Mouse (Mus musculus) forebrain, embryonic 15.5 days (tissue): ENCODE measurements at regions not wholly inside any gene's neighbourhood (a gene's known extent, or its start where the extent isn't known, plus 50 kb on each side); places are given as distances from the start of the nearest gene placed in this dataset.

ENCODE experiments used
- ATAC-seq: fragments of 200-750 bp; cut with Nextera tagmentation; replicated peaks from 2 replicates; pipeline ENCODE4 v1.8.0; 2017; ENCODE audit warnings: mild to moderate bottlenecking, moderate TSS enrichment, moderate library complexity
- H3K27ac ChIP-seq: fragments of 300-500 bp; sonication (generic); replicated peaks from 2 replicates; pipeline ENCODE4 v1.5.1; 2015; ENCODE audit warnings: mild to moderate bottlenecking, inconsistent platforms
- H3K27me3 ChIP-seq: fragments of 300-500 bp; sonication (generic); 2 replicates; pipeline ENCODE4 v1.6.1; 2015; ENCODE audit warnings: inconsistent platforms
- H3K36me3 ChIP-seq: fragments of 300-500 bp; sonication (generic); 2 replicates; pipeline ENCODE4 v1.6.1; 2015; ENCODE audit warnings: mild to moderate bottlenecking, inconsistent platforms
- H3K4me1 ChIP-seq: fragments of 300-500 bp; sonication (generic); 2 replicates; pipeline ENCODE4 v1.6.1; 2015; ENCODE audit warnings: inconsistent platforms
- H3K4me2 ChIP-seq: fragments of 300-500 bp; sonication (generic); replicated peaks from 2 replicates; pipeline ENCODE4 v1.6.1; 2015; ENCODE audit warnings: mild to moderate bottlenecking, inconsistent platforms
- H3K4me3 ChIP-seq: fragments of 300-500 bp; sonication (generic); 2 replicates; pipeline ENCODE4 v1.5.1; 2015; ENCODE audit warnings: mild to moderate bottlenecking, inconsistent platforms
- H3K9ac ChIP-seq: fragments of 300-500 bp; sonication (generic); replicated peaks from 2 replicates; pipeline ENCODE4 v1.6.1; 2015; ENCODE audit warnings: mild to moderate bottlenecking, inconsistent platforms
- H3K9me3 ChIP-seq: fragments of 300-500 bp; sonication (generic); 2 replicates; pipeline ENCODE4 v1.6.1; 2016; ENCODE audit warnings: inconsistent platforms
- WGBS: fragments of 180-500 bp; shearing (Covaris S2); methylation state at CpG from one replicate; pipeline ENCODE4 v1.1.7; 2015; ENCODE audit warnings: mixed read lengths; 5-methylcytosine and 5-hydroxymethylcytosine counted together

- no peak overlapping the region for H3K4me3 ChIP-seq
Observed at GRCm38 (mm10) chr1:15155046-15155445, 938.1 kb downstream of the 4930444P10Rik start.

DNA sequence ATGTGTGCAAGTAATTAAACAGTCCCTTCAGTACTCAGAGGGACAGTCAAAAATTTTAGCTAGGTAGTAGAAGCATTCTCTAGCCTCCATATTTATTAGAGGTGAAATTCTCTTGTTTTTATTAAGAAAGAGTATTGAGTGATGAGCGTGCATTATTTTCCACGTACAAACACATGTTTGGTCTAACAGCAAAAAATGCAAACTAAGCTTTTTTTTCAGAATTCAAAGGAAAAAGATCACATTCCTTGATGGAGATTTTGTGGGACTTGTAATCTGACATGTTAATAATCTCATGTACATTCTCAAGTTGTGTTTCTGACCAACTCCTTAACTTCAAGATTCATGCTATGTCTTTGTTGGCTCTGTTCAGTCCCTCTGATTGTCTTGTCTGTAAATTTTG, 939.2 kb downstream of the 4930444P10Rik start:
- no peak overlapping the region for H3K27ac ChIP-seq
- H3K4me3 ChIP-seq: no peak overlapping the region
- 96% methylated on average over 2 of the region's 2 CpGs for WGBS
- H3K4me2 ChIP-seq: no peak overlapping the region
- no peaks in the 10 kb centered on the region for H3K4me1 ChIP-seq
- H3K27me3 ChIP-seq: no peaks in the 10 kb centered on the region
- H3K9ac ChIP-seq: no peak overlapping the region
- H3K36me3 ChIP-seq: no peaks in the 10 kb centered on the region
- no peaks in the 10 kb centered on the region for H3K9me3 ChIP-seq
- no peak for ATAC-seq

More at GRCm38 (mm10) chr1:15155046-15155445, 938.1 kb downstream of the 4930444P10Rik start:
- Histone ChIP-seq H3K9me3 (no peaks in the 10 kb centered on the region), H3K27me3 (no peaks in the 10 kb centered on the region), H3K9ac (no peak overlapping the region), H3K36me3 (no peaks in the 10 kb centered on the region), H3K27ac (no peak overlapping the region), H3K4me2 (no peak overlapping the region), H3K4me1 (no peaks in the 10 kb centered on the region)
- no peak for ATAC-seq
- WGBS: 90% methylated on average over 2 of the region's 2 CpGs

DNA sequence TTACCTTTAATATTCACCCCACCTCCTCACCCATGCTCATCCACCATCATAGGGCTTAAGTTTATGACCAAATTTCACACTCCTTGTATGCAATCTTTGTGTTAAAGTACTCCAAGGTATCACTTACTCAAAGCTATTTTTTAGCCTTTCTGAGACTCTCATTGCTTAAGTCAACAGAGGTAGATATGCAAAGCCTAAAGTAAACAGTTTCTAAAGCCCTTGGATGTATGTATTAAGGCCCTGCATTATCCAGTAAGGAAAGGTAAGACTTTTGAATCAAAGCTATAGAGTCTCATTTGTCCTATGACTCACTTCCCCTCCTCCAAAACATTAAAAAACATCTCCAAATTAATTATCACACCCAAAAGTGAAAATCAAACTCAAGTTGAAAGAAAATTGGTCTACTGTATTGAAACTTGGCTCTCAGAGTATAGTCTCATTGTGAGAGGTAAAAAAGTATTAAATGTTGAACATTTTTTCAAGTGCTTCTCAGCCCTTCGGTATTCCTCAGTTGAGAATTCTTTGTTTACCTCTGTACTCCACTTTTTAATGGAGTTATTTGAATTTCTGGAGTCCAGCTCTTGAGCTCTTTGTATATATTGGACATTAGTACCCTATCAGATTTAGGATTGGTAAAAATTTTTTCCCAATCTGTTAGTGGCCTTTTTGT, 949.1 kb downstream of the 4930444P10Rik start:
- Histone ChIP-seq H3K4me3 (no peak overlapping the region), H3K27ac (no peak overlapping the region), H3K27me3 (no peaks in the 10 kb centered on the region), H3K4me2 (no peak overlapping the region), H3K4me1 (no peaks in the 10 kb centered on the region), H3K9me3 (no peaks in the 10 kb centered on the region), H3K9ac (no peak overlapping the region), H3K36me3 (no peaks in the 10 kb centered on the region)
- WGBS: 88% methylated on average over 1 of the region's 1 CpGs
- no peak for ATAC-seq

DNA sequence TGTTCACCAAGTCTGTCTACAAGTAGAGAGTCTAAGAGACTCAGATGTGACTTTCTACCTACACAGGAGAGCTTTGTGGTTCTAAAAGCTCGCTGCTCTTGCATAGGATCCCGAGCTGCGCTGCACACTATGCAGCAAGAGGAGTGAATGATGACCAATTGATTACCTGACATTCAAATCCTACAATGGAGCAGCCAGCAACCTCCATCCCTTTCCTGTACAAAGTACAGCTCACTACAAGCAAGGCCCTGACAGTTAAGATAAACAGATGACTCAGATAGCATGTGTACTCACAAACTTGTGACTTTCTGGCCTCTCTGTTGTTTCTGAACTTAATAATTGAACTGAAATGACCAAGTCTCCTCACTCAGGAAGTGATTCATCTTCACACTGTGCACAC, 974.7 kb downstream of the 4930444P10Rik start:
- no peaks in the 10 kb centered on the region for H3K9me3 ChIP-seq
- no peaks in the 10 kb centered on the region for H3K4me1 ChIP-seq
- no peak for ATAC-seq
- H3K36me3 ChIP-seq: no peaks in the 10 kb centered on the region
- H3K4me3 ChIP-seq: no peak overlapping the region
- H3K27ac ChIP-seq: no peak overlapping the region
- H3K27me3 ChIP-seq: no peaks in the 10 kb centered on the region
- WGBS: 85% methylated on average over 3 of the region's 3 CpGs
- H3K4me2 ChIP-seq: no peak overlapping the region
- H3K9ac ChIP-seq: no peak overlapping the region

GRCm38 (mm10) chr1:15111420-15111819, 981.7 kb downstream of the 4930444P10Rik start:
- no peak overlapping the region for H3K9ac ChIP-seq
- H3K36me3 ChIP-seq: no peaks in the 10 kb centered on the region
- H3K9me3 ChIP-seq: no peaks in the 10 kb centered on the region
- no peaks in the 10 kb centered on the region for H3K4me1 ChIP-seq
- no peak overlapping the region for H3K27ac ChIP-seq
- no peak overlapping the region for H3K4me2 ChIP-seq
- WGBS: 88% methylated on average over 2 of the region's 2 CpGs
- ATAC-seq: no peak
- no peaks in the 10 kb centered on the region for H3K27me3 ChIP-seq
- H3K4me3 ChIP-seq: no peak overlapping the region

- WGBS: 93% methylated on average over 1 of the region's 1 CpGs
- H3K4me2 ChIP-seq: no peak overlapping the region
- no peak overlapping the region for H3K4me3 ChIP-seq
- no peaks in the 10 kb centered on the region for H3K4me1 ChIP-seq
- H3K27ac ChIP-seq: no peak overlapping the region
- H3K9ac ChIP-seq: no peak overlapping the region
- no peaks in the 10 kb centered on the region for H3K36me3 ChIP-seq
- H3K27me3 ChIP-seq: no peaks in the 10 kb centered on the region
- no peak for ATAC-seq
- no peaks in the 10 kb centered on the region for H3K9me3 ChIP-seq
Observed at GRCm38 (mm10) chr1:15070331-15070730, 1022.8 kb downstream of the 4930444P10Rik start.

- no peak overlapping the region for H3K27ac ChIP-seq
- WGBS: 73% methylated on average over 1 of the region's 1 CpGs
- H3K27me3 ChIP-seq: no peaks in the 10 kb centered on the region
- no peaks in the 10 kb centered on the region for H3K36me3 ChIP-seq
- no peaks in the 10 kb centered on the region for H3K4me1 ChIP-seq
- no peak overlapping the region for H3K9ac ChIP-seq
- no peak for ATAC-seq
- H3K4me2 ChIP-seq: no peak overlapping the region
- no peaks in the 10 kb centered on the region for H3K9me3 ChIP-seq
- no peak overlapping the region for H3K4me3 ChIP-seq
Observed at GRCm38 (mm10) chr1:15034047-15034446, 1059.1 kb downstream of the 4930444P10Rik start.

DNA sequence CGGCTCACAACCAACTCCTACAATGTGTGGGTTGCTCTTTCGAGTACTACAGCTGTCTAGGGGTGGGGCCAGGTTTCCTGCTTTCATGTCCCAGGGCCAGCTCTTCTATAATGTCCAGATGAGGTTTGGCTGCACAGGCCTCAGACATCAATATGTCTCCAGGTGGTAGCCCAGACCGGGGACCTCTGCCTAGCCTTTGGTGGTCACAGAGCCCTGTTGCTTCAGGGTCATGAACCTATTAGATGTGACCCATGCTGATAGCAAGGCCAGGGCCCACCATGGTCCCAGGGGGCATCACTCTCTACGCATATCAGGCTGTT, 1074.7 kb downstream of the 4930444P10Rik start:
- 88% methylated on average over 4 of the region's 4 CpGs for WGBS
- ATAC-seq: no peak
- no peaks in the 10 kb centered on the region for H3K36me3 ChIP-seq
- H3K9me3 ChIP-seq: no peaks in the 10 kb centered on the region
- H3K27ac ChIP-seq: no peak overlapping the region
- H3K27me3 ChIP-seq: no peaks in the 10 kb centered on the region
- H3K4me1 ChIP-seq: no peaks in the 10 kb centered on the region
- H3K9ac ChIP-seq: no peak overlapping the region
- H3K4me3 ChIP-seq: no peak overlapping the region
- no peak overlapping the region for H3K4me2 ChIP-seq

DNA sequence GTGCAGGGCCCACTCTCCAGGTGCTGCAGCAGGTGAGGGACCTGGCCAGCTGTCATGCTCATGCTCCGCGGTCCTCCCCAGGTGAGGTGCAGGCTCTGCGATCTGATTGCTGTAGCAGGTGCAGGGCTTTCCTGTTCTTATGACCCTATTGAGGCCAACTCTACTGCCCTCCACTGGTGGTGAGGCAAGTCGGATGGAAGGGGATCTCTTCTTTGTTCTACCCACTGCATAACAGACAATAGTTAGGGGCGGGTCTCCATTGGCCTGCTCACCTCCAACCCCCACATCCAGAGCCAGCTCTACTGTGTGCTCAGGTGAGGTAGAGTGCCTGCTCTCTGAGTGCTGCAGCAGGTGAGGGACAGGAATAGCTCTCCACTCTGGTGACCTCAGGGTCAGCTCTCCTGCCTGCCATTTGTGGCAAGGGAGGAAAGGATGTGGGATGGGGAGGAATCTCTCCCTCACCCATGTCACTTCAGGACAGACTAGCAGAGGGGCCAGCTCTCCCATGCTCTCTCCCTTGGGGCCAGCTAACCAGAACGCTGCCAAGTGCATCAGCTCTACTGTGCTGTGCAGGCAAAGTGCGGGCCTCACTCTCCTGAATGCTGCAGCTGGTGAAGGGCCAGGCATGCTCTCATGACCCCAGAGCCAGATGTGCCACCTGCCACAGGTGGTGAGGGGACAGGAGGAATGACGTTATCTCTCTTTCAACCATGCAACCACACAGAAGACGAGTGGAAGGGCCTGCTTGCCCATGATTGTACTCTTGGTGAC, 1075.3 kb downstream of the 4930444P10Rik start:
- Histone ChIP-seq H3K4me2 (no peak overlapping the region), H3K27me3 (no peaks in the 10 kb centered on the region), H3K4me3 (no peak overlapping the region), H3K4me1 (no peaks in the 10 kb centered on the region), H3K9me3 (no peaks in the 10 kb centered on the region), H3K27ac (no peak overlapping the region), H3K36me3 (no peaks in the 10 kb centered on the region), H3K9ac (no peak overlapping the region)
- WGBS: 66% methylated on average over 9 of the region's 9 CpGs
- no peak for ATAC-seq

- peak; percentile 86 for ATAC-seq
- Histone ChIP-seq H3K9ac (no peak overlapping the region), H3K9me3 (no peaks in the 10 kb centered on the region), H3K36me3 (no peaks in the 10 kb centered on the region), H3K27me3 (no peaks in the 10 kb centered on the region), H3K4me2 (no peak overlapping the region), H3K27ac (no peak overlapping the region), H3K4me1 (no peaks in the 10 kb centered on the region), H3K4me3 (no peak overlapping the region)
- WGBS: 2% methylated on average over 3 of the region's 3 CpGs
Observed at GRCm38 (mm10) chr1:15007663-15008344, 1085.3 kb downstream of the 4930444P10Rik start.

- 86% methylated on average over 3 of the region's 3 CpGs for WGBS
Observed at GRCm38 (mm10) chr1:14995348-14995747, 1097.8 kb downstream of the 4930444P10Rik start.

GRCm38 (mm10) chr1:14980093-14980711, 1112.9 kb downstream of the 4930444P10Rik start:
- H3K27ac ChIP-seq: no peak overlapping the region
- H3K4me3 ChIP-seq: no peak overlapping the region
- ATAC-seq: peak; percentile 76; the same call in 1 of the 2 replicates
- H3K4me2 ChIP-seq: no peak overlapping the region
- 41% methylated on average over 6 of the region's 6 CpGs for WGBS
- no peaks in the 10 kb centered on the region for H3K36me3 ChIP-seq
- H3K27me3 ChIP-seq: no peaks in the 10 kb centered on the region
- no peak overlapping the region for H3K9ac ChIP-seq
- H3K4me1 ChIP-seq: no peaks in the 10 kb centered on the region
- H3K9me3 ChIP-seq: no peaks in the 10 kb centered on the region

More at GRCm38 (mm10) chr1:14995348-14995747, 1097.8 kb downstream of the 4930444P10Rik start:
- H3K4me2 ChIP-seq: no peak overlapping the region
- H3K27ac ChIP-seq: no peak overlapping the region
- no peaks in the 10 kb centered on the region for H3K4me1 ChIP-seq
- H3K36me3 ChIP-seq: no peaks in the 10 kb centered on the region
- H3K4me3 ChIP-seq: no peak overlapping the region
- no peaks in the 10 kb centered on the region for H3K27me3 ChIP-seq
- H3K9me3 ChIP-seq: no peaks in the 10 kb centered on the region
- H3K9ac ChIP-seq: no peak overlapping the region
- ATAC-seq: no peak
